Mouse (Mus musculus) bone marrow, adult 2 months (tissue): ENCODE results near the gene Rad50. TPM values are rescaled to one million over a fixed set of nuclear protein-coding genes. Genes with fewer than 3 reads are reported as not detected.

Experiments used
- H3K27ac ChIP-seq: fragments of 200-500 bp; 2 replicates; pipeline ENCODE4 v1.5.1; 2012; ENCODE audit warnings: low read depth, mild to moderate bottlenecking, control low read depth, inconsistent platforms, low read length; ENCODE audit not compliant: control insufficient read depth, poor library complexity, insufficient read depth
- H3K4me1 ChIP-seq: fragments of 200-500 bp; 2 replicates; pipeline ENCODE4 v1.6.1; 2011; ENCODE audit warnings: low read length; ENCODE audit not compliant: control insufficient read depth, insufficient read depth
- H3K4me3 ChIP-seq: fragments of 200-500 bp; replicated peaks from 2 replicates; pipeline ENCODE3; 2011; ENCODE audit warnings: mild to moderate bottlenecking, low read depth, low read length, control low read depth; ENCODE audit not compliant: control insufficient read depth
- CTCF ChIP-seq: fragments of 200-500 bp; IDR thresholded peaks from 2 replicates; pipeline ENCODE4 v1.5.1; 2011; ENCODE audit warnings: low read length, control low read depth; ENCODE audit not compliant: control insufficient read depth, insufficient read depth
- POLR2A ChIP-seq: fragments of 200-500 bp; IDR thresholded peaks from 2 replicates; pipeline ENCODE4 v1.6.1; 2011; ENCODE audit warnings: low read depth, mild to moderate bottlenecking, control low read depth, low read length, borderline replicate concordance; ENCODE audit not compliant: control insufficient read depth
- WGBS: fragments of 180-500 bp; shearing (Covaris S2); methylation state at CpG from one replicate; pipeline ENCODE4 v1.1.7; 2018; 5-methylcytosine and 5-hydroxymethylcytosine counted together
- polyA plus RNA-seq: library from polyadenylated mRNA; stranded (reverse); fragments of >200 nt; gene quantifications from 2 replicates; pipeline ENCODE4 v1.2.4, GENCODE M21; 2011; ENCODE audit warnings: low replicate concordance; ENCODE audit not compliant: missing spikeins, insufficient read depth, insufficient read length

Gene Rad50
- polyA plus RNA-seq, 1 experiment = 15.2 TPM

- H3K4me1 ChIP-seq = no peaks in the 10 kb centered on the region
- H3K27ac ChIP-seq = no peak overlapping the region
- no peak overlapping the region for H3K4me3 ChIP-seq
- WGBS = 94% methylated on average over 4 of the region's 4 CpGs
- TF ChIP-seq CTCF (no peak), POLR2A (no peak)
Observed at GRCm38 (mm10) chr11:53671414-53671813, 35.7 kb downstream of the Rad50 start.

DNA sequence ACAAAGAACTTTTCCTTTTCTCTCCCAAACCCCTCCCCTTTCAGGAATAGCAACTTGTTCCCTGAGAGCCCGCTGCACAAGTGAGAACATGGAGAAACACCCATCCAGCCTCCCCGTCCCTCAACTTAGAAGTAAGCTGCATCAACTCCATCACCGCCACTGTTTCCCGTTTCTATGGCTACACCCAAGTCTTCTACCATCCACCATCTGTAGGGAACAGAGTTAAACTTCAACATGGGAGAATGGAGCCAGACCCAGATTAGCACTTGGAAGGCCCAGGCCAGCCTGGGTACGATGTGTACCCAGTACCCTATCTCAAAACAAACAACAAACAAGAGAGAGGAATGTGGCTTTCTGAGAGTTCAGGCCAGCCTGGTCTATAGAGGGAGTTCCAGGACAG lies 43.0 kb downstream of the Rad50 start:
- 80% methylated on average over 5 of the region's 5 CpGs for WGBS
- TF ChIP-seq CTCF (no peak), POLR2A (no peak)
- Histone ChIP-seq H3K4me3 (no peak overlapping the region), H3K27ac (no peak overlapping the region), H3K4me1 (no peaks in the 10 kb centered on the region)

DNA sequence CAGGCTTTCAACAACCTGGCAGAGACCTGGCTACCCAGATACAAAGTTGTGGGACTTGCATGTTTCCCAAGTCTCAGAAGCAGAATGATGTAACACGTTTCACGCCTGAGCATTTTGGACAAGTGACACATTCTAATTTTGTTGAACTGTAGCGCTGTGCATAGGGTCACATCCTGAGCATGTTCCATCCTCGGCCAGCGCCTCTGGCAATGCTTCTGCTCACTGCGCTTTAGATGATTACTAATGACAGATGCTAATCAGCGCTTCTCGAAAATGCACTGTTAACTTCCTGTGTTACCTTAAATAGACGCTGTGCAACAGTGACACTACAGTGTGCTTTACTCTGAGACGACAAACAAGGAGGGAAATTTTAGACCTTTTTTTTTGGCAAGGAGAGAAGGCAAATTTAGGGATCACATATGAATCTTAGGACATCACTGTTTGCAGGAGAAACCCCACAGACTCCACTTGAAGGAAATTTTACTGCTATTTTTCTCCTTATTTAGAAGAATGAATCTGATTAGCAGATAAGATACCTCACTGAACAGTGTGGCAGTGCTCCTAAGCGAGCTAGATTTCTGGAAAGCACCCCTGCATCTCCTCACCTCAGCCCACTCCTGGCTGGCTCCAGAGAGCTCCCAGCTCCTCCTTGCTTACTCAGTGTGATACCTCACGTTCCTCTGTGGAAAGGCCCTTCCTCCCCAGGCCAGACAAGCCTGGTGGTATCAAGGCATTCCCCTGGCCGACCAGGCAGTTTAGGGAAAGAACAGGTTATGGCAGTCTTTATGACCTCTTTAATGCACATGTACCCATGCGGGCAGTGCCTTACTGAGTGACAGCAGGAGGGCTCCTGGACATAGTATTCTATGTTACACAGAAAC lies 44.1 kb downstream of the Rad50 start:
- no peak overlapping the region for H3K27ac ChIP-seq
- TF ChIP-seq CTCF (no peak), POLR2A (no peak)

DNA sequence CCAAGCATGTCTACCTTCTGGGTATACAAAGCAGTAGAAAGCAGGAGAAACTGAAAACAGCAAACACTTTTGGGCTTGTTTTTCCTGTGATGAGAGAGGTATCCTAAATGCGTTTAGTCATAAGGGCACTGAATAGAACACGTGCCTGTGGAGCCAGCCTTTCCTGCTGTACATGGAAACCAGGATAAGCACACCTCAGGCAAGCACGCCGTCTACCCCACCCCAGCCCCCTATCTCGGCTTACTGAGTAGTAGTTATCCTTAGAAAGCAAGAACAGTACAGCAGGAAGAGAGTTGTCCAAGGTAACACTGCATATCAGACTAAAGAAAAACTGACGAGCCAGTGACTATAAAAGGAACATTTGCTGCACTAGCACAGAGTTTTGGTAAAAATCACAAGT lies 49.3 kb downstream of the Rad50 start:
- 71% methylated on average over 6 of the region's 6 CpGs for WGBS
- TF ChIP-seq CTCF (no peak), POLR2A (no peak)
- Histone ChIP-seq H3K4me1 (peaks cover 2% of the 10 kb centered on the region; the same call in 1 of the 2 replicates), H3K27ac (no peak overlapping the region), H3K4me3 (no peak overlapping the region)

More for the DNA sequence above, 44.1 kb downstream of the Rad50 start:
- Histone ChIP-seq H3K4me1 (no peaks in the 10 kb centered on the region), H3K4me3 (no peak overlapping the region)
- WGBS = 30% methylated on average over 14 of the region's 14 CpGs

- TF ChIP-seq POLR2A (no peak), CTCF (no peak)
- Histone ChIP-seq H3K4me1 (peaks cover 2% of the 10 kb centered on the region; the same call in 1 of the 2 replicates), H3K4me3 (no peak overlapping the region), H3K27ac (peak overlapping the region; percentile 48; the same call in 1 of the 2 replicates)
- 83% methylated on average over 8 of the region's 8 CpGs for WGBS
Observed at GRCm38 (mm10) chr11:53657381-53657780, 49.7 kb downstream of the Rad50 start.

GRCm38 (mm10) chr11:53656558-53657202 lies 50.4 kb downstream of the Rad50 start:
- Histone ChIP-seq H3K4me1 (peaks cover 2% of the 10 kb centered on the region; the same call in 1 of the 2 replicates), H3K27ac (no peak overlapping the region), H3K4me3 (no peak overlapping the region)
- TF ChIP-seq POLR2A (no peak), CTCF (no peak)
- 49% methylated on average over 9 of the region's 9 CpGs for WGBS

GRCm38 (mm10) chr11:53655043-53655442 lies 52.1 kb downstream of the Rad50 start:
- TF ChIP-seq POLR2A (no peak), CTCF (no peak)
- H3K4me1 ChIP-seq = peaks cover 2% of the 10 kb centered on the region; the same call in 1 of the 2 replicates
- no peak overlapping the region for H3K4me3 ChIP-seq
- H3K27ac ChIP-seq = no peak overlapping the region
- WGBS = 58% methylated on average over 5 of the region's 5 CpGs

DNA sequence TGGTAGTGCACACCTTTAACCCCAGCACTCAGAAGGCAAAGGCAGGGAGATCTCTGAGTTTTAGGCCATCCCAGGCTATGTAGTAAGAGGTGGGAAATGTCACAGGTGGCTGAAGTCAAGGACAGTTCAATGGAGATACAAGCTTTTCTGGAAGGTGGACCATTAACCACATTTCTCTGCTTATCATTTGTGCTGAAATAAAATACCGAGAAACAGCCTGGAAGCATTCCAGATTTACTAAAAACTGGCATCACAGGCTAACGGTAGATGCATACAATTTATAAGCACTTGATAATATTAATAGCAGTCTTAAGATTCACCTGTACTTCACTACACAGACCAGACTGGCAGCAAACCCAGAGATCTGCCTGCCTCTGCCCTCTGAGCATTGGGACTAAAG lies 54.7 kb downstream of the Rad50 start:
- TF ChIP-seq POLR2A = no peak
- no peak for TF ChIP-seq CTCF
- Histone ChIP-seq H3K4me1 (peaks cover 2% of the 10 kb centered on the region; the same call in 1 of the 2 replicates), H3K4me3 (no peak overlapping the region), H3K27ac (no peak overlapping the region)
- WGBS = 72% methylated on average over 2 of the region's 2 CpGs
